Mouse (Mus musculus) urinary bladder, postnatal 10 days (tissue): ENCODE results near the gene Vti1b.
"Not testable (repeated sequence)": the region's sequence is repeated elsewhere in the genome, so short reads cannot be mapped to it uniquely, and the experiment has no call there.

ENCODE experiments used
- DNase-seq: peaks from one replicate; pipeline ENCODE4 v3.0.0; 2022; ENCODE audit warnings: low spot score

Gene Vti1b

DNA sequence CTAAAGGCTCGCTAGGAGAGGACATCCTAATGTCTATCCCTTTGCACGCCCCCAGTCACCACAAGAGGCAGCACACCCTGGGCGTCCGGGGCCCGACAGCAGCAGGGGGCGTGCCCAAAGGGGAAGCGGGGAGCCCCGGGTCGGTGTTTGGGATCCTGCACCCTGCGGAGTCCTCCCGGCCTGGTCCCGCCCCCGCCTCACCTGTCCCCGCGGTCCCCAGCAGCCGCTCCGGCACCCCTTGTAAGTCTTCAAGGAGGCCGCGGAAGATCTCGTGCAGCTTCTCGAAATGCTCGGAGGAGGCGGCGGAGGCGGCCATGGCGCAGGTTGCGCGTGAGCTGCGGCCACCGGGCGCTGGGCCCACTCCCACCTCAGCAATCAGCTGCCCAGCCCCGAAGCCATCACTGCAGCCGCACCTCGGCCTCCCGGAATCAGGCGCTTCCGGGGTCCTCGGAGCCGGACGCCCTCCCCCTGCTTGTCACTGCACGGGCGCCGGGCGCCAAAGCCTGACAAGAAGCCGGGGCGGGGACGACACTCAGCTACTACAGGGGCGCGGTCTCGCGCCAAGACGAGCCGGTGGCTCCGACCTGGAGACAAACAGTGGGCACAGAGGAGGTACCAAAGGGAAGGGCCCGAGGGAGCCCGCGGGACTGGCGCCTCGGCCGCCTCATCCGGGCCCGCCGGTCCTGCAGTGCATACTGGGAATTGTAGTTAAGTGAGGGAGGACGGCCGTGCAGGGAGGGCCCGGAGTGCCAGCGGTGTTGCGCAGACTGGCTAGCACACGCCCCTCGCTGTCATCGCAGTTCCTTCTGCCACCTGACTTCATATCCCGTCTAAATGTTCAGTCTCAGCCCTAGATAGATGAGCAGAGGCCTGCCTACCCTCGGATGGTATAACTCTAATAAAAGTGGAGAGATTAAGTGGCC, at the start of gene Vti1b:
Gene Vti1b, minus strand, starts transcription at position 649 of the 923 bp plus-strand sequence.
- peak; percentile 63 for DNase-seq

DNA sequence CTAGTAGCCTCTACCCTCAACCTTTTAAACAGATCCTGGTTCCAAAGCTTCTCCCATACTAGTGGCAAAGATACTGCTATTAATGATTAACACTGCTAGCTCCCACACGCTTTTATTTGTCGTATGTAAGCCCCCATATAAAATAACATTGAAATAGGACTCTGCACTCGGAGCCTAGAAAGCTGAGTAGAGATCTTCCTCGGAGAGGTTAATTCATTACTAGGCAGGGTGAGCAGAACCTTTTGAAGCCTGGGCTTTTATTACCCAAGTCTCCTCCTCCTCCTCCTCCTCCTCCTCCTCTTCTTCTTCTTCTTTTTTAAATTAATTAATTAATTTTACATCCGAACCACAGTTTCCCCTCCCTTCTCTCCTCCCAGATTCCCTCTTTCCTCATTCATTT, 45.0 kb upstream of the Vti1b start:
- DNase-seq: no peak

DNA sequence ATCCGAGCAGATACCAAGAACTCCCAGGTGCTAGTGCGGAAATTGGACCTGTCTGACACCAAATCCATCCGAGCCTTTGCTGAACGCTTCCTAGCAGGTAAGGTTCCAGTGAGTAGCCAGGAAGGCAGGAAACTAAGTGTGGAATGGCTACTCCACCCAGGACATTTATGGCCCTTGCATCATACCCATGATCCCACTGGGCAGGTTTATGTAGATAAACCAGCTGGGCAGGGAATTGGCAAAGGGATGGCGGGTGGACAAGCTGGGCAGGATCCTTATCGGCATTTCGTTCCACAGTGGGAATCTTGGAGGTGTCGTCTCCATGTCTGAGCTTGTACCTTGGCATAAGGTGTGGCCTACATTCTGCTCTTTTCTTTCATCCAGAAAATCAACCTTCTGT, 39.0 kb upstream of the Vti1b start:
- DNase-seq: no peak

DNA sequence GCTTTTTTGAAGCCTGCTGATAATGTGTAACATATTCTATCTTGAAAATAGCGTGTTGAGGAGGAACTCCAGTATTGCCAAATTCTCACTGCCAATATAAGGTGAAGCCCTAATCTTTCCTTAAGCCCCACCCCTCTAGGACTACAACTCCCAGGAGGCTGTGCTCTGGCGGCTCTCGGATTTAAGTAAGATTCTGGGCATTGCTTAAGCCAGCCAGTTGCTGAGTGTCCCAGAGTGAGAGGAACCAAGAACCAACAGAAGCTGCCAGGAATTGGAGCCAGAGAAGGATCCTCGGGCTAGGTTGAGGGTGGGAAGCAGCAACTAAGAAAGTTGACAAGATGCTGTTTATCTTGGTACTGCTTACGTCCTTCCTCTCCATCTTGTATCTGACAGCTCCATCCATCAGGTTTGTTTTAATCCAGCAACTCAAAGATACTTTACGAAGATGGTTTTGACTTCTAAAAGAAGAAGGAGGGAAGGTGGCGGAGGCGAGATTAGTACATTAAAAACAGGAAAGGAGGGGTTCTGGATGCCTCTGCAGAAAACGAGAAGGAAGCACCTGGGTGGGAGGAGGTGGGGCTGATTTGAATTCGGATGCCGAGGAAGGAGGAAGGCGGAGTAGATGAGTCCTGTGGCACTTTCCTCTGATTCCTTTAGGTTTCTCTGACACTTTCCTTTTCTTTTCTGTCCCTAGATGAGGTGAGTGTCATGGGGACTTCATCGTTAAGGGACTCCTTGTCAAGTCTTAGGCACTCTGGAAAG, 36.4 kb upstream of the Vti1b start, which contains the start of gene Rdh12:
Gene Rdh12, plus strand, starts transcription at position 212 of the 762 bp plus-strand sequence.
- DNase-seq: no peak

DNA sequence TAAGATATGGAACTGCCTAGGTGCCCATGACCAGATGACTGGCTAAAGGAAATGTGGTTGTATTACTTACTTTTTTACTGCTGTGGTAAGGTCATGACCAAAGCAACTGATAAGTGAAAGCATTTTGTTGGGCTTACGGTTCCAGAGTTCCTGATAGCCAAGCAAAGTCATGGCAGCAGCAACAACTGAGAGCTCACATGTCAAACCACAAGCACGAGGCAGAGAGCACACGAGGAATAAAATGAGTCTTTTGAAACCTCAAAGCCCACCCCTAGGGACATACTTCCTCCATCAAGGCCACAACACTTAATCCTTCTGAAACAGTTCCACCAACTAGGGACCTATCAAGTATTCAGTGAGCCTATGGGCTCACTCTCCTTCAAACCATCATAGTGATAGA, 29.4 kb upstream of the Vti1b start:
- DNase-seq: no peak

DNA sequence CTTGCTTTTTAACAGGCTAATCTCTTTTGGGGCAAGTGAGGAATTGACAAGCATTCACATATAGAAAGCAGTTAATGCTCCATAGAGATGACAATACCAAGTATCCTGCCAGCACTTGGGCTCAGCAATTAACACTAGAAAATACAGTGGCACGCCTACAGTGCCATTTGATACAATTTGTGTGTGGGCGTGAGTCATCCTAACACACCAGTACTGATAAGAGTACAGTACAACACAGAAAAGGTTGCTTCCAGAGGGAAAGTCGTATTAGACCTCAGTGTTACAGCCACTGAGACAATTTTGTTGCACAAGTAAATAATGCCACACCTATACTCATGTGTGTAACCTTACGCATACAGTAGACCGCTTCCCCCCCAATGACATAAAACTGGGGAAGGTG, 24.6 kb upstream of the Vti1b start:
- DNase-seq: no peak

DNA sequence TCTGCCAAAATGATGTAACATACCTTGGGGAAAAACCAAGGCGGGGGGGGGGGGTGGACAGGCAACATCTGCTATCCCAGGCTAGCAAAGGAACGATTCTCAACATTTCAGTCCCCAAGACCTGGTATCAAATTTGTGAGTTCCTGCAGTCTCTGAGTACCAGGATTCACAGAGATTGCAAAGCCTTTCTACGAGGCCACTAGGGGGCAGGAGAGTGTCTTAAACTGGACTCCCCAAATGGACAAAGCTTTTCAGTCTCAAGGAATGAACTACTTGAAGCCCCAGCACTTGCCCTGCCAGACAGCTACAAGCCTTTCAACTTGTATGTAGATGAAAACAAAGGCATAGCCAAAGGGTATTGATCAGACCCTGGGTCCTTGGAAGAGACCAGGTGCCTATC, 21.0 kb upstream of the Vti1b start:
- no peak for DNase-seq

DNA sequence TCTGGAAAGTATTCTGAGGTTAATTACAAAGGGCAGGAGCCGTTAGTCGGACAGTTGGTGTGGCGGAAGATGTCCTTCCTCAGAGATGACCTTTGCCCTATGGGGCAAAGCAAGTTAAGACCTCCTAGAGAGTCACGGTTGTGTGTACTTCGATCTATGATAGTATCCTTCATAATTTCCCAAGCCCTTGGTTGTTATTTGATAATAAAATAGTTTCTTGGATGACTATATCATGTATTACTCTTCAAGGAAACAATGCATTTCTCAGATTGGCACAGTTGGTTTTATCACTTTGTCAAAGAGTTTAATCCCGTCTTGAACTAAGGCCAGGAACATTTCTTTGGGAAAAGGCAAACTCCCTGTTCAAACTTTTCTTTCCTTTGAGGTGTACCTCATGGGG, 19.7 kb upstream of the Vti1b start, which contains the start of gene Rdh11:
Gene Rdh11, minus strand, starts transcription at position 101 of the 400 bp plus-strand sequence.
- DNase-seq: no peak

DNA sequence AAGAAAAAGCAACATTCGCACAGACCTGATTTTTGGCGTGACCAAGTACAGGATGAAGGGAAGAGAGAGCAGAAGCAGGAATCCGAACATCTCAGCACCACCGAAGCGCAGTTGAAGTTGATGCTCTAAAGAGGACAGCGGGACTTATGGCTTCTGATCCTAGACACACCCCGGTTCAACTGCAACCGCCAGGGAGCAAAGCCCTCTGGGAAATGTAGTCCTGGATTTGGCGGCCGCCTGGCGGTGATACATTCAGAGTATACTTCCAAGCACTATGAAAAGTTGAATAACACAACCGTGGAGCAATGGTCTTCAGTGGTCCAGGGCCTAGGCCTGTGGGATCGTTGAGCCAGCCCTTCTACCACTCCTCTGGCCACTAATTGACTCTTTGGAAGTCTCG, 19.2 kb upstream of the Vti1b start:
- peak; percentile 16 for DNase-seq

DNA sequence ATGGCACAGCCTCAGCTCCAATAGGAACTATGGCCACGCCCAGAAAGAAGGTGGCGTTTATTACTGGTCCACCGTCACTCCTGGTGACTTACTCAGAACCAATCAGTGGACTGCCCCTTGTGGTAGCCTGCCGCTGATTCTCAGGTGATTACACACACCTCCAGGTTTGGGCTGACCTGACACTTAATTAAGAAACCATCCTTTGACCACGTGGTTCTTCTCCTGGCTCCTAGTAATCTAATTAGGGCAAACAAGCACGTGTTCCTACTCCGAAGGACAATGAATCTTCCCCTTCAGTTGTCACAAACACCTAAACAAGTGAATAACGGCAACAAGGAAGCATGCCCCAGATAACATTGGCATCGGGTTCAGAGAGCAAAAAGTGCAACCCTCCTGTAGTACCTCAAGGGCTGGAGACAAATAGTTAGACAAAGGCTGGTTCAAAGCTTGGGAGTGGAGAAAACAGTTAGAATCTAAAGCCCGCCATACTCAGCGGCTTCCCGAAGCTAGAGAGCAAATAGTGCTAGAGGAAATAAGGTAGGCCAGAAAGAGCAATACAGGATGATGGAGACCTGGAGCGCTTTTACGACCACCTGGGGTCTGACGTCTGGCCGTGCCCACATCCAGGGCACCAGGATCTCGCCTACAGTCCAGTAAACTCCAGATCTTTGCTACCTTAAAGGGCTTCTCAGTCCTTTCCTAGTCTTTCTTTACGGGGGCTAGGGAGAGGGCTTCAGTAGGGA, 18.6 kb upstream of the Vti1b start:
- no peak for DNase-seq

DNA sequence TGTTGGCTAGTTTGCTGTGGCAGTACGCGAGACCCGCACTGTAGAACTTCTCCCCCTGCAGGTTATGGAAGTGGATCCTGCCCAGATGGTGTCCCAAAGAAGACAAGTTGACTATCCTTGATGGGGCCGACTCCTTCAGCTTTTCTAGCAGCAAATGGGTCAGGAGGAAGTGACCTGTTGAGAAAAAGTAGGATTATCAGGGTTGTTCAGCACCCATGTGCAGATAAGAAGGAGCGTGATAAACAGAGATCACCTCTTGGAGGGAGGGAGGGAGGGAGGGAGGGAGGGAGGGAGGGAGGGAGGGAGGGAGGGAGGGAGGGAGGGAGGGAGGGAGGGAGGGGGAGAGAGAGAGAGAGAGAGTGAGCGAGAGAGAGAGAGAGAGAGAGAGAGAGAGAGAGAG, 12.7 kb upstream of the Vti1b start:
- not testable (repeated sequence) for DNase-seq

DNA sequence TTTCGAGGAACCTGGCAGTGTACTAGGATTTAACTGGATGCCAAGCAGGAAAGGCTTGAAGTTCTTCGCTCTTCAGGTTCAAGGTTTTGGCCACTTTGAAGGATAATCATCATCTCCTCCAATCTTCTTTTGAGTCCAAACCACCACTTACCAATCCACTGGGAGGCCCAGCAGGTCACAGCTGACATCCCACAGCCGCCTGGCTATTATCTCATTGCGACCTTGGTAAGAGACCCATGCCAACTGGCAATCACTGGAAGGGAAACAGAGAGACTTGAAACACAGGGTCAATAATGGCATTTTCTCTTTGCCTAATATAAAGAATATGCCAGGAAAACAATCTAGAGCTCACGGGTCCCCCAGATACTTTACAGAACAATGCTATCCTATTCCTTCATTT, 3.5 kb upstream of the Vti1b start:
- DNase-seq: no peak

DNA sequence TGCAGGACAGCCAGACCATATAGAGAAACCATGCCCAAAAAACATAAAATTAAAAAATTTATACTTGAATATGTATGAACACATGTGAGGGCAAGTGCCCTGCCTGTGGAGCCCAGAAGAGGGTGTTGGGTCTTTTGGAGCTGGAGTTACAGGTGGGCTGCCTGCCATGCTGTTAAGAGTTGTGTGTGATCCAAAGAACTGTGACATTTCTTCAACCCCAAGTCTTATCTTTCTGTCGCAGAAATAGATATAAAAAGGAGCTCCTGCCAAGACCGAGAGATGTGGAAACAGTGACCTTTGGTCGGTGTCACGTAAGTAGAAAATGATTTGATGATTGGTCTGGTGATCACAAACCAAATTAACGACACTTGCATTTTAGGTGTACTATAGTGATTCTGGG, 1.3 kb upstream of the Vti1b start:
- DNase-seq: no peak

DNA sequence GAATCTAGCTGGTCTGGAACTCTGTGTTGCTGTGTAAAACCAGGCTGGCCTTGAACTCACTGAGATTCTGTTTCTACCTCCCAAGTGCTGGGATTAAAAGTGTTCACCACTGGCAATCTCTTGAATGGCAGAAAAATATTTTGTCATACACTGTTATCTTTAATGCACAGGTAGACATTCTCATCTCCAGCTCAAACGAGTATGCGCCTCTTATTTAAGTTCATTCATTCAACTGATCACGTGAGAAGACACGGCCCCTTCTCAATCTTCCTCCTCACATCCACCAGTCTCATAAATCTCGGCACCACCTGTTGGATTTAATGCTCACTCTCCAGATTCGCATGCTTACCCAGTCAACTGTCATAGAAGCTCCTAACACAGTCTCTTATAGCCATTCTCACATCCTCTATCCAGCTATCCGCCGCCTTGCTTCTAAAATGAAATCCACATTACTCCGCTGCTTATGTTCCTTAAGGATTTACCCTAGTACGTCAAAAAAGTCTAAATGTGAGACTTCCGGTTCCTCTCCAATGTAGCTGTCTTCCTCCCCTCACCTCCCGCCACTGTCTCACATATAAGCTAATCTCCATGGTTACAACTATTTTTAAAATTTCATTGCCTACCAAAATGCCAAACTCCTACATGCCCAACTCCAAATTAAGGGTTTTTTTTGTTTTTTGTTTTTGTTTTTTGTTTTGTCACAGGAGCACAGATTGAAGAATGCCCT, 1.0 kb downstream of the Vti1b start:
- DNase-seq: no peak

DNA sequence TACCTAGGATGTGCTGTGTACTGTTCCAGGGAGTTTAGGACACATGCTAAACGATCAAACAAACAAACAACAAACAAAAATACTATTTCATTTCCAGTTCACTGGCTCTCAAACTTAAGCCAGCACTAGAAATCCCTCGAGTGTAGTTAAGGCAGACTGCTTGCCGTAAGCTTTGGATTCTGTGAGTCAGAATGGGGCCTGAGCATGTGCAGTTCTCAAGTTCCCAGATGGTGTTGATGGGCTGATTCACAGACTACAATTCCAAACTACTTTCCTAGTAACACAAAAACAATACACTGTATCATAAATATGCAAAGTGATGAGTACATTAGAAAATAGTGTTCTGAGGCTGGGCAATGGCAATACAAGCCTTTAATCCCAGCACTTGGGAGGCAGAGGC, 2.0 kb downstream of the Vti1b start:
- DNase-seq: no peak

DNA sequence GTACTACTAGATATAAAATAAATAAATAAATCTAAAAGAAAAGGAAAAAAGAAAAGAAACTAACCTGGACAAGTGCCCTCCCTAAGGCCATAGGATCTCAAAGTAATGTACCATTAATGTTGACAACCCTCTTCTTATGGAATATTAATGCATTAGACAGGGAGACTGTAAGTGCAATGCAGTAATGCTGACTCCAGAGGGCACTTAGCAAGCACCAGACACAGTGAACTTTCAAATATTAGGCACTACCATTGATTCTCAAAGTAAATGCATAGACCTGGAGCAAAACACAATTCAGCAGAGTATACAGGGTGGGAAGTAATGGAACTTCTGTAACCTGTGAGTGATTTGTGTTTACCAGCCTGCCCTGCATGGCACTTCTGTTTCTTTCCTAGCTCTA, 3.3 kb downstream of the Vti1b start:
- no peak for DNase-seq

DNA sequence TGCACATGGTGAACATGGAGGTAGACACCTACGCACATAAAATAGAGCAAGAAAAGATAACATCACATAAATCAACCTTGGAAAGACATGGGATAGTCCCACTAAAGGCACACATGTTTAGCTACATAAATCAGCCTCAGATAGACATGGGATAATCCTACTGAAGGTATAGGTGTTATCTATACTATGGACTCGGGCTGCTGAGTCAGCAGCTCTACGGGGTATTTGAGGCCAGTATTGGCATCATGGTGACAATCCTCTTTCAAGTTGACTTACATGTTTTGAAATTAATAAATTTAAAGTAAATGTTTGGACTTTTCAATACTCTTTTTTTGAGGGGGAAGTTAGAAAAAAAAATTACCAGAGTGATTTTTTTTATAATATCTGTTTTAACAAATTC, 9.6 kb downstream of the Vti1b start:
- DNase-seq: no peak

DNA sequence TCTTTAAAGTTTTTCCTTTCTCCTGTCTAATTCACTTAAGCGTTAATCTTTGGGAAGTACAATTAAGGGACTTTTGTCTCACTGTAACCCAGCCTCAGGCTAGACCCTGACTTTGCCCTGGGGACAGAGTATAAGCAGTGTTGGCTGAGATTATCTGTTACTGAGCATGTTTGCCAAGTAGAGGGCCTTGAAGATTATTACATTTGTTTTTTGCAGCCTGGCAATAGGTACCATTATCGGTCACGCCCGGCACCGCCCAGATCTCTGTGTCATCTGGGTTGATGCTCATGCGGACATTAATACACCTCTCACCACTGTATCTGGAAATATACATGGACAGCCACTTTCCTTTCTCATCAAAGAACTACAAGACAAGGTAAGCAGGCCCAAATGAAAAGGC, 22.8 kb downstream of the Vti1b start:
- DNase-seq: no peak

DNA sequence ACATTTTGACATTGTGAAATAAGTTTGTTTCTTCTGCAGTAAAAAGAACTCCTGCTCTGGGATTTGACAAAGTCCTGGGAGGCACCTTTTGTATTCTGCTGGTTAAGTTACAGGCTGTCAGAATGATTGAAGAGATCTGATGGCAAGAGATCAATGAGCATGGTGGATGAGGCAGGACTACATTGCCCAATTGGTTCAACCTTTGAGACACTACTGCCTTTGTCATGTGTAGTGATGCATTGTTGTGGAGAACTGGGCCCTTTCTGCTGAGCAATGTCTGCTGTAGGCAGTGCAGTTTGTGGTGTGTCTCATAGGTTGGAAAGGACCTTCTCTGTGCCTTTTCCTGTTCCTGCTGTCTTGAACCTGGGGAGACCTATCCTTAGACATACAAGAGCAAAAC, 31.1 kb downstream of the Vti1b start:
- no peak for DNase-seq

DNA sequence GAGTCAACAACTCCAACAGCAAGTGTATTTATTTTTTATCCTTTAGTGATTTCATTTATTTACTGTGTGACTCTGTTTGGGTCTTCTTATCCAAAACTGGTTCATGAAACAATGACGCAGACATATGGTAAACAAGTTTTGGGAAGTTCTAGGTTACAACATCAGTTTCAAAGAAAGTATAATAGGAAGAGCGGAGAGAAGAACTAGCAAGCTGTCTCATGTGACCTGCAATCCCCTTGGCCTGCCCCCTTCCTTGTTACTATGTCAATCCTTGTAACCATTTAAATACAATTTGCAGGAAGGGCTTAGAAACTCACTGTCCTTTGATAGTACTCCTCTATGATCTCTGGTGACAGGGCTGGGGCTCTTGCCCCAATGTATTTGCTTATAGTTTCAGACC, 31.7 kb downstream of the Vti1b start:
- no peak for DNase-seq

DNA sequence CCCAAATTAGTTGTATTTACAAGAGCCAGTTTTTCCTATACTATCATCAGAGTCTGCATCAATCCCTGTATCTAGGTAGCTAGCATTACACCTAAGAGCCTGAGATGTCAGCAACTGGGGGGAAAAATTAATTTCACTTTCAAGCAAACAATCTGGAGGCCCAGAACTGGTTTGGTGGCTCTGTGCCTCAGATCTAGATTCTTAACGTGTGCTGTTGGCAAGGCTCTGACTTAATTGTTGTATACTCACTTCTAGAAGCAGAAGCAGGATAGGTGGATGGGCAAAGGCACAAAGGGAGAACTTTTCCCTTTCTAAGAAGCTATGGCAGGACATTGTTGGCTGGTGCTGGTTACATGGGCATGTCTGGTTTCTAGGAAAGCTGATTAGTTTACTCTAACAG, 33.0 kb downstream of the Vti1b start:
- DNase-seq: no peak

DNA sequence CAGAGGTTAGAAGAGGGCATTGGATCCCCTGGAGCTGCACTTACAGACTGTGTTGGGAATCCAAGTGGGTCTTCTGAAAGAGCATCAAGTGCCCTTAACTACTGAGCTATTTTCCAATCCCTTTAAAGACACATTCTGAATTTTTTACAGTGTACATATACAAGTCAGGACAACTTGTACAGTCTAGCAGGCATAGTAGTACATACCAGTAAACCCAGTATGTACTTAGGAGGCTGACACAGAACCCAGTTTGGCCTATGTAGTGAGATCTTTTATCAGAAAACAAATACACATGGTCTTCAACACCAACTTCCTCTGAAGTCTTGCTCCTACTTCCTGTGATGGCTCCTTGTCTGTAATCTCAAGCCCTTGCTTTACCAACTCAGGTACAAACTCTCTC, 33.5 kb downstream of the Vti1b start:
- DNase-seq: no peak
